Comparison of ENCODE assay signal across 9 mouse cellular contexts in genomic region chr2:149828911-149829310, GRCm38 (mm10). TPM values are rescaled to one million over a fixed set of nuclear protein-coding genes. Genes with fewer than 3 reads are reported as not detected.
DNase-seq lines count a peak whose midpoint lies in the region; ATAC-seq lines count a peak whose summit lies in the region.
"Had no signal": no experiment of that assay in that cellular context is flagged by ENCODE, and none has a peak within 500 bp of the region (broad histone marks: within the 10 kb centered on the region; RNA-seq: fewer than 3 reads in every experiment).

Gene Syndig1, plus strand, starts transcription at chr2:149829211.

- no peaks in the 10 kb centered on the region for H3K36me3 ChIP-seq in neural tube, embryonic 11.5 days (ENCODE audit: control insufficient read depth, insufficient read depth, low read length)
- H3K36me3 ChIP-seq in limb, embryonic 10.5 days, result no peaks in the 10 kb centered on the region

- H3K27me3 ChIP-seq in neural tube, embryonic 11.5 days (ENCODE audit: control insufficient read depth, insufficient read depth, low read length), result peaks cover 25% of the 10 kb centered on the region
- H3K27me3 ChIP-seq in limb, embryonic 10.5 days (ENCODE audit: low read depth, poor library complexity, severe bottlenecking), result peaks cover 56% of the 10 kb centered on the region

- no peak for ATAC-seq in neural tube, embryonic 11.5 days (ENCODE audit: insufficient read depth, low FRiP score, low TSS enrichment)

- H3K27ac ChIP-seq in neural tube, embryonic 11.5 days (ENCODE audit: low read depth, low read length), result no peak within 1 kb of the TSS
- H3K27ac ChIP-seq in limb, embryonic 10.5 days, result no peak within 1 kb of the TSS

- 70% methylated on average over 2 of the region's 2 CpGs for WGBS in neural tube, embryonic 11.5 days
- WGBS in limb, embryonic 10.5 days, result 74% methylated on average over 2 of the region's 2 CpGs

- H3K4me3 ChIP-seq in neural tube, embryonic 11.5 days (ENCODE audit: low read depth, low read length), result peak within 1 kb of the TSS; percentile 57
- H3K4me3 ChIP-seq in limb, embryonic 10.5 days, result peak within 1 kb of the TSS; percentile 68

- H3K4me2 ChIP-seq in neural tube, embryonic 11.5 days (ENCODE audit: low read depth), result peak within 1 kb of the TSS; percentile 94

- H3K4me1 ChIP-seq in neural tube, embryonic 11.5 days (ENCODE audit: control insufficient read depth, insufficient read depth, low read length), result 0 out of 2 replicates have a peak, but pooled peaks cover 3% of the 10 kb centered on the region
- H3K4me1 ChIP-seq in limb, embryonic 10.5 days, result peaks cover 25% of the 10 kb centered on the region

- no peak within 1 kb of the TSS; the same call in 1 of the 2 replicates for H3K9ac ChIP-seq in neural tube, embryonic 11.5 days (ENCODE audit: low read length)

- DNase-seq in frontal cortex, adult 2 months (ENCODE audit: extremely low spot score in 1 of 2, low spot score in 1 of 2), result no peak
- no peak for DNase-seq in frontal cortex, postnatal 36 days (ENCODE audit: low spot score in 2 of 2)
- DNase-seq in neural tube, embryonic 11.5 days (ENCODE audit: low spot score), result no peak
- DNase-seq in neural tube, embryonic 10.5 days (ENCODE audit: extremely low spot score, low spot score), result no peak
- no peak for DNase-seq in limb, embryonic 10.5 days (ENCODE audit: low spot score)
- no peak for DNase-seq in gastrocnemius, postnatal 14 days
- DNase-seq in yolk sac, embryonic 10.5 days (ENCODE audit: low spot score), result no peak
- no peak for DNase-seq in right cerebral cortex, adult 2 months (ENCODE audit: low spot score in 2 of 2)
- DNase-seq: adrenal gland, postnatal 10 days had no signal

- no peaks in the 10 kb centered on the region for H3K9me3 ChIP-seq in neural tube, embryonic 11.5 days (ENCODE audit: control insufficient read depth, low read length)
- no peaks in the 10 kb centered on the region for H3K9me3 ChIP-seq in limb, embryonic 10.5 days (replicated peaks)

- intact Hi-C loops in gastrocnemius, postnatal 14 days (cut with DNase I; ENCODE audit: low total_unique reads), result no loop called here

RNA-seq across cellular contexts. Expression of gene Syndig1, which starts in this region (rescaled TPM):
- 29.2 and 35.3 TPM in 2 replicates for polyA plus RNA-seq in frontal cortex, adult 2 months (2012; rRNA removed)
- polyA plus RNA-seq in neural tube, embryonic 11.5 days (2014; fragmentation: Nextera tagmentation; extraction: Ambion mirVana), result 6.5 and 7.2 TPM in 2 replicates
- polyA plus RNA-seq in limb, embryonic 10.5 days (2016; fragmentation: Nextera tagmentation; extraction: Ambion mirVana), result 1.2 and 2.1 TPM in 2 replicates
- total RNA-seq in gastrocnemius, postnatal 14 days (2021), result under 1 TPM in 1 of 2 experiments, not detected in 1; 0.12 TPM
